Mouse (Mus musculus) ZHBTc4 (cell line): ENCODE results near the gene Acadm.

Experiments
- DNase-seq: peaks from one replicate; pipeline ENCODE4 v3.0.0-alpha.2; 2011; ENCODE audit warnings: low read depth, low spot score

The Acadm gene

DNA sequence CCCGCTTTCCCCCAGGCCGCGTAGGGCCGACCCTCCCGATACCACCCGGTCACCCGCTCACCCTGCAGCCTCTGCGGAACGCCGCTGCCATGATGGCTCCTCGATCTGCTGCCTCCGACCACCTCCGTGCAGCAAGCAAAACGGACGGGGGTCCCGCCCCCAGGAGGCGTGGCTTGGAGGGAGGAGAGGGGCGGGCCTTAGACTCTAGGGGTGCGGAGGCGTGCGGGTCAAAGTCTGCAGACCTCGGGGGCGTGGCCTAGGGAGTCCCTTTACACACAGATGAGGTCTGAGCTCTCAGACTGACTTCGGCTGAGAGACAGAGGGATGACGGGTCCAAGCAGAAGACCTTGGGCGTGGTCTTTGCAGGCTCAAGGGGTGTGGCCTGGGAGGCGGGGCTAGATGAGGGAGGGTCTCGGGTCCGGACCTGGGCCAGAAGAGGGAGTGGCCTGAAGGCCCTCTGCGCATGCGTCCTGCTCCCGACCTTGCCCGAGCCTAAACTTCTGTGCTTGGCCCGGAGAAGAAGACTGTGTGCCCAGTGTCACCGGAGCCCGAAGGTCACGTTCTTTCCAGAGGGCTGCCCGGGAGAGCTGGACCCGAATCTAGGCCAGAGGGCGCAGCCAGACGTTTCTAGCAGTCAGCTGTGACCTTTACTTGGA, at the start of gene Acadm:
Acadm (minus strand) TSS at position 298 of the 656 bp plus-strand sequence.
- peak; percentile 100 for DNase-seq

- peak; percentile 62 for DNase-seq
Measured at GRCm38 (mm10) chr3:153984428-153985340, 40.3 kb upstream of the Acadm start.

GRCm38 (mm10) chr3:153980611-153981010, 36.2 kb upstream of the Acadm start:
- peak; percentile 61 for DNase-seq

- no peak for DNase-seq
Measured at GRCm38 (mm10) chr3:153975791-153976190, 31.4 kb upstream of the Acadm start.

GRCm38 (mm10) chr3:153975060-153975459, 30.6 kb upstream of the Acadm start:
- DNase-seq: no peak

DNA sequence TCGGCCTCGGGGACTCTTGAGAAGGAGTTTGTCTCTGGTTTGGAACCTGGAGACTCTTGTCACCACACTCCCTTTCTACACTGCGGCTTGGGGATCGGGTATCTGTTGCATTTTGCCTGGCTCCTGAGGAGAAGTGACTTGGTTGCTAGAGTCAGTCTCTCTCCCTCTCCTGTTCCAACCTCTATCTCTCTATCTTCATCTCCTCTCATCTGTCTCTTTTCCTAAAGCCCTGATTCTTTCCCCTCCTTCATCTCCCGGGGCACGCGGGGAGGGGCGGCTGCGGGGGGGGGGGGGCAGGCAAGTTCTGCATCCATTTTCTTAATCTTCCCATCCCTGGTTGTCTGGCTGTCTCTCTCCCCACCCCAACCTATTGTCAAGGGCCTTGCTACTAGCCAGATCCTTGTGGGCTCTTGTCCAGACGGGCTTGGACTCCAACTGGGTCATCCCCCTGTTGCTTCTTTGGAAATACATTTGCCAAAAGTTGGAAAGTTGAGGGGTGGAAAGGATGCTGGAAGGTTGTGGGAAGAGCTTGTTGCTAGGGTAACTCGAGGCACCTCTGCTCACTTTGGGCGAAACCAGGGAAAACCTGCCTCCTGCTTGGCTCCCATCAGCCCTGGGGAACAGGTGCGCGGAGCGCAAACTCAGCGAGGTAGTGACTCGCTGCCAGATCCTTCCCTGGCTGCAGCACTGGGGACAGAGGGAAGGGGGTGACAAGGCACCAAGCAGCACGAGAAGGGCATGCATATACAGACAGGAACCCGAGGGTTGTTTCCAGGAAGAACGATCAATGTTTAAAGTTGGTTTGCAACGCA, 29.7 kb upstream of the Acadm start:
- DNase-seq: peak; percentile 31

DNA sequence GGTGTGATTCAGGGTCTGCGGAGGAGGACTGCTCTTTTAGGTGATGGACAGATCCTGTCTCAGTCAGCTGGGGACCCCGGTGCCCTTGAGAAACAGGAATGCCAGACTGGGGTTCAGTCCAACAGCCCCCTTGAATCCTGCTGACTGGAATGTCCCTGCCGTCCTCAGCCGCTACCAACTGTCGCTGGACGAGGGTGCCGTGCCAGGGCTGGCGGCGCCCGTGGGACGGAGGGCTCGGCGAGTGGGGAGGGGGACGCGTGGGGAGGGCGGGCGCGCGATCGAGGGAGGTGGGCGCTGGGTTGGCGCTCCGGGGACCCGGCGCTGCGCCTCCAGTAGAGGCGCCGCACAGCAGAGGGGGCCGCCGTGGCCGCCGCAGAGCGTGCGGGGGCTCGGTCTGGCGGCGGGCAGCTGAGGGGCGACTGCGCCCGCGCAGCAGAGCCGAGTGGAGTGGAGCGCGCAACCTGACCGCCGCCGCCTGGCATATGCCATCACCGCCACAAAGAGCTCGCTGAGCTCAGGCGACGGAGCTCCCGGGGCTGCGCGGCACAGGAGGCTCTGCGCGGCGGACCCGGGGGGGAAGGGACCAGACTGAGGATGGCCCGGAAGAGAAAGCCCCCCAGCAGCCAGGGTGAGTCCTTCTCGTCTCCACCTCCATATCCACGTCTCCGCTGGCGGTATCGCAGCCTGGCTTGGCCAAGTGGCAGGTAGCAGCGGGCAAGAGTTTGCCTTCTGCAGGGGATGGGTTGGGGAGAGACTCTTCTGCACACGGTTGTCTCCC, 28.9 kb upstream of the Acadm start, which contains the start of gene Slc44a5:
Slc44a5 (plus strand) TSS at position 266 of the 778 bp plus-strand sequence.
- peak; percentile 44 for DNase-seq

GRCm38 (mm10) chr3:153969451-153969850, 25.0 kb upstream of the Acadm start:
- peak; percentile 57 for DNase-seq

DNA sequence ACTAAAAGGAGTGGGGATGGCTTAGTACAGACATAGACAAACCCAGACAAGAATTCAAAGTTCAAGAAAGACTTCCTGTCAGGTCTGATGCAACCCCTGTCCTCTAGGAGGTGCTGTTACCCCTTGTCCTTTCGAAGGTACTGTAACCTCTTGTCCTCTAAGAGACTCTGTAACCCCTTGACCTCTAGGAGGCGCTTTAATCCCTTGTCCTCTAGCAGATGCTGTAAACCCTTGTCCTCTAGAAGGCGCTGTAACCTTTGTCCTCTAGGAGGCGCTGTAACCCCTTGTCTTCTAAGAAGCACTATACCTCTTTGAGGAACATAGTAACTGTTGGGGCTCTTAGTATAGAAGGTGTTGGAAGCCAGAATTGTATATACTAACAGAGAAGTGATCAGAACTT, 24.1 kb upstream of the Acadm start:
- peak; percentile 90 for DNase-seq

DNA sequence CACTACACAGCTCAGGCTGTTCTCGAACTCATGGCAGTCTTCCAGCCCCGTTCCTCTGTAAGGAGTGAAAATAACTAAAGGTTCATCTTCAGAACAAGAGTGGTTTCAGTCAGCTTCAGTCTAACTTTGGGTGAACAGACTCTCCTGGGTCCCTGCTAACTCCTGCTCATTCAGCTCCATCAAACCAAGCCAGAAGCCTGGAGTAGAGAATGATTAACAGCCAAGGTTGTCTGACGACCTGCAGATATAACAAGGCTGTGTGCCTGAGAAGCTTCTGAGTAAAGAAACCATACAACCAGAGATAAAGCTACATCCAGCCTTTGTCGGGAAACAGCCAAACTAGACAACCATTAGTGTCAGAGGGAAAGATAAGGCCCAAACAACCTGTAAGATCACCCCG, 23.0 kb upstream of the Acadm start:
- no peak for DNase-seq

- DNase-seq: peak; percentile 35
Measured at GRCm38 (mm10) chr3:153961632-153962389, 17.4 kb upstream of the Acadm start.

DNA sequence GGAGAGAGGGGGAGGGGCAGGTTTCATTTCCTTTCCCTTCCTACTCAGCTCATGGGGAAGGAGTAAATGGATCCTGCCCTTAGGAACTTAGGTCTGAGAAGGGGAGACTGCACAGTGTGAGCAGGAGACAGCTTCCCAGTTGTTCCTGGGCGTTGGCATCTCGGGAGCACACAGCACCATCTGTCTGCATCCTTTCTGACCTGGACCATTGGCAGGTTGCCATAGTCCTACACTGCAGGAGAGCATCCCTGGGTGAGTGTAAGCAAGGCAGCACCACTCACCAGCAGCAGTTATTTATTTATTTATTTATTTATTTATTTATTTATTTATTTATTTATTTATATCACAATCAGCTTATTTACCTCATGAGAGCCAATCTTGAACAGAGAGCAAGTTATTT, 16.5 kb upstream of the Acadm start:
- no peak for DNase-seq

GRCm38 (mm10) chr3:153959731-153960207, 15.3 kb upstream of the Acadm start:
- DNase-seq: no peak

DNA sequence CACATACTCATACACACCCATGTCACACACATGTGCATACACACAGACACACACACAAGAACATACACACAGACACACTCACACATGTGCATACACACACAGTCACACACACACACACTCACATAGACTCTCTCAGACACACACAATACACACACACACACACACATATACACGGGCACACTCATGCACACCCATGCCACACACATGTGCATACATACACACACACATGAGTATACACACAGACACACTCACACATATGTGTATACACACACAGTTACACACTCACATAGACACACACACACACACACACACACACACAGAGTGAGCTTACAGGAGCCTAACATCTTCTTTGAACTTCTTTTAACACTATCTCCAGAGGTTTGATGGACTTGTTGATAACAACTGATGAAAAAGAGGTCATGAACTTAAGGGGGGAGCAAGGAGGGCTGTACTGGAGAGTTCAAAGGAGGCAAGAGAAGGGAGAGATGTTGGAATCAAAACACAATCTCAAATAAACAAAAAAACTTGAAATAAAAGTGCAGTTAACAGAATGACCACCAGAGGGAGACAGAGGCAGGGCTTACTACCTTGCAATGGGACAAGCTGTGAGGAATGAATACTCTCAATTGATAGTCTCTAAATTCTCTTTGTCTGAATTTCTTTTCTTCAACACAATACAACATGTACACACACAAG, 14.8 kb upstream of the Acadm start:
- DNase-seq: peak; percentile 61

- DNase-seq: no peak
Measured at GRCm38 (mm10) chr3:153957916-153958315, 13.5 kb upstream of the Acadm start.

- no peak for DNase-seq
Measured at GRCm38 (mm10) chr3:153948176-153948575, 3.7 kb upstream of the Acadm start.

- no peak for DNase-seq
Measured at GRCm38 (mm10) chr3:153947271-153947670, 2.8 kb upstream of the Acadm start.

GRCm38 (mm10) chr3:153943901-153944334, 514 bp downstream of the Acadm start:
- DNase-seq: no peak

DNA sequence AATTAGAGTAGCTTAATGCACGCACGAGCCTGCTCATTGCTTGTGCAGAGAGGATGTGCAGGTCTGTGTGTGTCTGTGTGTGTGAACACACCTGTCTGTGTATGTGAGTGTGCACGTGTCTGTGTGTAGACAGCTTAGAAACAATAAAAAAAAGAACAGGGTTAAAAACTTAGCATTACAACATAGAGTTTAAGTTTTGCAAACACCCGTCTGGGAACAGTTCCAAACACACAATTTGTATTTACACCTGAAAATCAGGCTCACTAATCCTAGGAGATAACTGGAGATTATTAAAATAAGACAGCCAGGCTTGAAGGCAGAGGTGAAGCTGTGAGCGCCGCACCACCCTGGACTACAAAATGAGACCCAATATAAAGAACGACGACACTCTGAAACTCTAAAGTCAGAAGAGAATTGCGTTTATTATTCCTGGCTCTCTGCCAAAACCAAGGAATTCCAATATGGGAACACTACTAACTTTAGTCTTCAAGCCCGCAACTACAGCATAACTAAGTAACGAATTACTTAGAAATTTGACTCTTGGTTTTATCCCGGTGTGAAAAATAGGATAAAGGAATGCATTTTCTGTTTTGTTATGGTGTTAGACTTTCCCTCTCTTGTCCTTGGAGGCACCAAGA, 1.3 kb downstream of the Acadm start:
- no peak for DNase-seq
